Mouse (Mus musculus): Measurements from ENCODE around the gene Cdh4.

GRCm38 (mm10) chr2:179697601-179698000 lies 255.4 kb downstream of the Cdh4 start:
- no peak for TF ChIP-seq POLR2A (IDR thresholded peaks at IDR 0.05; ENCODE audit: borderline replicate concordance, extremely low read depth, insufficient read depth, insufficient read length, poor library complexity, severe bottlenecking)
- no peak for TF ChIP-seq CTCF (IDR thresholded peaks at IDR 0.05; ENCODE audit: borderline replicate concordance, extremely low read depth, insufficient read depth, insufficient read length)

Measured in brain, embryonic 14.5 days (tissue).